Mouse (Mus musculus): ENCODE data around the gene Qars. TPM values are rescaled to one million over a fixed set of nuclear protein-coding genes. Genes with fewer than 3 reads are reported as not detected.

The Qars gene
- polyA plus RNA-seq (2012; rRNA removed): 181 and 184 TPM in 2 replicates

- no peak for TF ChIP-seq CTCF (IDR thresholded peaks at IDR 0.05; ENCODE audit: borderline replicate concordance, extremely low read depth, insufficient read depth, insufficient read length)
- no peak for TF ChIP-seq POLR2A (IDR thresholded peaks at IDR 0.05; ENCODE audit: borderline replicate concordance, extremely low read depth, insufficient read depth, insufficient read length, poor library complexity, severe bottlenecking)
- DNase-seq (ENCODE audit: low read depth): peak; percentile 98
Measured at GRCm38 (mm10) chr9:108507619-108508434, at the start of gene Qars. Qars (plus strand) TSS chr9:108507706.

- no peak for DNase-seq (ENCODE audit: low read depth)
- TF ChIP-seq CTCF (IDR thresholded peaks at IDR 0.05; ENCODE audit: borderline replicate concordance, extremely low read depth, insufficient read depth, insufficient read length): no peak
- TF ChIP-seq POLR2A (IDR thresholded peaks at IDR 0.05; ENCODE audit: borderline replicate concordance, extremely low read depth, insufficient read depth, insufficient read length, poor library complexity, severe bottlenecking): no peak
Measured at GRCm38 (mm10) chr9:108459939-108460318, 47.6 kb upstream of the Qars start.

- DNase-seq (ENCODE audit: low read depth): peak; percentile 90
Measured at GRCm38 (mm10) chr9:108460319-108461178, 47.0 kb upstream of the Qars start, which contains the start of gene Ccdc71. Ccdc71 (plus strand) TSS chr9:108460527.

GRCm38 (mm10) chr9:108461181-108461631 is 46.3 kb upstream of the Qars start, which contains the start of gene Klhdc8b:
Klhdc8b (minus strand) TSS chr9:108461581.
- TF ChIP-seq POLR2A (IDR thresholded peaks at IDR 0.05; ENCODE audit: borderline replicate concordance, extremely low read depth, insufficient read depth, insufficient read length, poor library complexity, severe bottlenecking) (no peak), CTCF (IDR thresholded peaks at IDR 0.05; ENCODE audit: borderline replicate concordance, extremely low read depth, insufficient read depth, insufficient read length) (no peak)
- peak; percentile 12 for DNase-seq (ENCODE audit: low read depth)

More at GRCm38 (mm10) chr9:108460319-108461178, 47.0 kb upstream of the Qars start, which contains the start of gene Ccdc71:
- TF ChIP-seq CTCF (IDR thresholded peaks at IDR 0.05; ENCODE audit: borderline replicate concordance, extremely low read depth, insufficient read depth, insufficient read length): no peak
- peak; percentile 85 for TF ChIP-seq POLR2A (IDR thresholded peaks at IDR 0.05; ENCODE audit: borderline replicate concordance, extremely low read depth, insufficient read depth, insufficient read length, poor library complexity, severe bottlenecking)

GRCm38 (mm10) chr9:108461675-108462074 is 45.8 kb upstream of the Qars start:
- DNase-seq (ENCODE audit: low read depth): no peak
- no peak for TF ChIP-seq POLR2A (IDR thresholded peaks at IDR 0.05; ENCODE audit: borderline replicate concordance, extremely low read depth, insufficient read depth, insufficient read length, poor library complexity, severe bottlenecking)
- no peak for TF ChIP-seq CTCF (IDR thresholded peaks at IDR 0.05; ENCODE audit: borderline replicate concordance, extremely low read depth, insufficient read depth, insufficient read length)

GRCm38 (mm10) chr9:108462192-108462591 is 45.3 kb upstream of the Qars start:
- TF ChIP-seq CTCF (IDR thresholded peaks at IDR 0.05; ENCODE audit: borderline replicate concordance, extremely low read depth, insufficient read depth, insufficient read length) (no peak), POLR2A (IDR thresholded peaks at IDR 0.05; ENCODE audit: borderline replicate concordance, extremely low read depth, insufficient read depth, insufficient read length, poor library complexity, severe bottlenecking) (no peak)
- no peak for DNase-seq (ENCODE audit: low read depth)

GRCm38 (mm10) chr9:108463713-108464112 is 43.8 kb upstream of the Qars start:
- DNase-seq (ENCODE audit: low read depth): no peak
- no peak for TF ChIP-seq CTCF (IDR thresholded peaks at IDR 0.05; ENCODE audit: borderline replicate concordance, extremely low read depth, insufficient read depth, insufficient read length)

- no peak for DNase-seq (ENCODE audit: low read depth)
- TF ChIP-seq CTCF (IDR thresholded peaks at IDR 0.05; ENCODE audit: borderline replicate concordance, extremely low read depth, insufficient read depth, insufficient read length) (no peak), POLR2A (IDR thresholded peaks at IDR 0.05; ENCODE audit: borderline replicate concordance, extremely low read depth, insufficient read depth, insufficient read length, poor library complexity, severe bottlenecking) (no peak)
Measured at GRCm38 (mm10) chr9:108466219-108466618, 41.3 kb upstream of the Qars start.

- TF ChIP-seq CTCF (IDR thresholded peaks at IDR 0.05; ENCODE audit: borderline replicate concordance, extremely low read depth, insufficient read depth, insufficient read length): no peak
- no peak for TF ChIP-seq POLR2A (IDR thresholded peaks at IDR 0.05; ENCODE audit: borderline replicate concordance, extremely low read depth, insufficient read depth, insufficient read length, poor library complexity, severe bottlenecking)
- DNase-seq (ENCODE audit: low read depth): no peak
Measured at GRCm38 (mm10) chr9:108469430-108469829, 38.1 kb upstream of the Qars start.

GRCm38 (mm10) chr9:108469845-108470244 is 37.7 kb upstream of the Qars start:
- TF ChIP-seq CTCF (IDR thresholded peaks at IDR 0.05; ENCODE audit: borderline replicate concordance, extremely low read depth, insufficient read depth, insufficient read length) (no peak), POLR2A (IDR thresholded peaks at IDR 0.05; ENCODE audit: borderline replicate concordance, extremely low read depth, insufficient read depth, insufficient read length, poor library complexity, severe bottlenecking) (no peak)

GRCm38 (mm10) chr9:108474528-108474927 is 33.0 kb upstream of the Qars start:
- no peak for DNase-seq (ENCODE audit: low read depth)
- TF ChIP-seq POLR2A (IDR thresholded peaks at IDR 0.05; ENCODE audit: borderline replicate concordance, extremely low read depth, insufficient read depth, insufficient read length, poor library complexity, severe bottlenecking) (no peak), CTCF (IDR thresholded peaks at IDR 0.05; ENCODE audit: borderline replicate concordance, extremely low read depth, insufficient read depth, insufficient read length) (no peak)

More at GRCm38 (mm10) chr9:108469845-108470244, 37.7 kb upstream of the Qars start:
- DNase-seq (ENCODE audit: low read depth): no peak

Measured in brain, embryonic 14.5 days (tissue).